Mouse (Mus musculus) adrenal gland, adult 18-20 months (tissue): Measurements from ENCODE around the gene Siah2. TPM values are rescaled to one million over a fixed set of nuclear protein-coding genes. Genes with fewer than 3 reads are reported as not detected.
A peak's percentile ranks its signal among the peaks of the same experiment; 100 is the strongest.

Experiments used
- DNase-seq, 2 experiments: peaks; one replicate each; pipeline ENCODE4 v3.0.0; 2021 to 2022; ENCODE audit warnings: low spot score in 2 of 2
- total RNA-seq, 2 experiments: library from RNA; stranded (reverse); gene quantifications; 1 replicate in 1 of 2; 2 replicates in 1 of 2; pipeline ENCODE4 v1.2.3; 2021

Siah2 gene
- total RNA-seq, 2 experiments from 2014 or later = 19.8 to 29.9 TPM

- DNase-seq = no peak
Observed at GRCm38 (mm10) chr3:58672481-58673183, 19.6 kb downstream of the Siah2 start.

- DNase-seq = no peak
Observed at GRCm38 (mm10) chr3:58671616-58672250, 20.5 kb downstream of the Siah2 start.

GRCm38 (mm10) chr3:58663970-58664369 is 28.2 kb downstream of the Siah2 start:
- no peak for DNase-seq

- DNase-seq = no peak
Observed at GRCm38 (mm10) chr3:58660636-58661035, 31.6 kb downstream of the Siah2 start.

GRCm38 (mm10) chr3:58657356-58657755 is 34.8 kb downstream of the Siah2 start:
- peak in 1 of 2 experiments; percentile 49 for DNase-seq

GRCm38 (mm10) chr3:58655362-58656130 is 36.7 kb downstream of the Siah2 start:
- peak; percentile 44 to 60 for DNase-seq

- DNase-seq = peak in 1 of 2 experiments; percentile 46
Observed at GRCm38 (mm10) chr3:58653907-58654306, 38.3 kb downstream of the Siah2 start.

- no peak for DNase-seq
Observed at GRCm38 (mm10) chr3:58650328-58650727, 41.9 kb downstream of the Siah2 start.

- no peak for DNase-seq
Observed at GRCm38 (mm10) chr3:58647179-58647578, 45.0 kb downstream of the Siah2 start.

GRCm38 (mm10) chr3:58646180-58646579 is 46.0 kb downstream of the Siah2 start:
- no peak for DNase-seq

GRCm38 (mm10) chr3:58636406-58637295 is 55.5 kb downstream of the Siah2 start, which contains the start of gene Erich6:
Gene Erich6 (minus strand): TSS chr3:58637207.
- DNase-seq = peak; percentile 34

- DNase-seq = no peak
Observed at GRCm38 (mm10) chr3:58631693-58632092, 60.5 kb downstream of the Siah2 start.

GRCm38 (mm10) chr3:58624981-58625380 is 67.2 kb downstream of the Siah2 start:
- no peak for DNase-seq

Other genes with a start within 250 kb of the Siah2 start
- gene Eif2a, start 166.6 kb downstream of the Siah2 start, total RNA-seq = 10 to 100 TPM; 42.2 to 50.8 TPM
- 100 to 1,000 TPM in 1 of 2 experiments, 10 to 100 TPM in 1; 89.9 to 124 TPM for gene Serp1, start 166.5 kb downstream of the Siah2 start, total RNA-seq
- 100 to 1,000 TPM; 131 to 148 TPM for gene Selenot, start 115.8 kb downstream of the Siah2 start, total RNA-seq
- gene Erich6, start 55.2 kb downstream of the Siah2 start, total RNA-seq = under 1 TPM in 1 of 2 experiments, not detected in 1; 0.48 TPM
- not detected for gene Mindy4b-ps, start 129.9 kb upstream of the Siah2 start, total RNA-seq
- not detected for gene Clrn1, start 192.9 kb upstream of the Siah2 start, total RNA-seq